Comparison of ENCODE assay signal across 33 mouse cellular contexts in genomic region chr6:102515231-102515630, GRCm38 (mm10). TPM values are rescaled to one million over a fixed set of nuclear protein-coding genes. Genes with fewer than 3 reads are reported as not detected.
DNase-seq lines count a peak whose midpoint lies in the region; ATAC-seq and TF ChIP-seq lines count a peak whose summit lies in the region.
"Had no signal": no experiment of that assay in that cellular context is flagged by ENCODE, and none has a peak within 500 bp of the region (broad histone marks: within the 10 kb centered on the region; RNA-seq: fewer than 3 reads in every experiment).

No protein-coding gene starts in this region.

- H3K9ac ChIP-seq in embryonic facial prominence, embryonic 14.5 days (ENCODE audit: low read depth, low read length): no peak overlapping the region
- H3K9ac ChIP-seq in hindbrain, postnatal 0 days (replicated peaks; ENCODE audit: low read length): no peak overlapping the region
- no peak overlapping the region for H3K9ac ChIP-seq in hindbrain, embryonic 13.5 days
- H3K9ac ChIP-seq: heart, embryonic 15.5 days; hindbrain, embryonic 12.5 days; limb, embryonic 12.5 days; liver, embryonic 15.5 days; lung, embryonic 14.5 days; stomach, embryonic 15.5 days had no signal

- no peak overlapping the region for H3K4me2 ChIP-seq in embryonic facial prominence, embryonic 14.5 days (ENCODE audit: low read depth, low read length)
- H3K4me2 ChIP-seq in hindbrain, postnatal 0 days (ENCODE audit: low read depth, low read length): no peak overlapping the region
- H3K4me2 ChIP-seq in hindbrain, embryonic 13.5 days: no peak overlapping the region
- H3K4me2 ChIP-seq: heart, embryonic 15.5 days; hindbrain, embryonic 12.5 days; limb, embryonic 12.5 days; liver, embryonic 15.5 days; lung, embryonic 14.5 days; midbrain, embryonic 11.5 days; stomach, embryonic 15.5 days had no signal

- no peak for TF ChIP-seq CTCF in hindbrain, postnatal 0 days (IDR thresholded peaks at IDR 0.05; ENCODE audit: low read depth)

- H3K4me3 ChIP-seq in embryonic facial prominence, embryonic 14.5 days (ENCODE audit: low read depth, low read length): no peak overlapping the region
- H3K4me3 ChIP-seq in embryonic facial prominence, embryonic 10.5 days: no peak overlapping the region
- no peak overlapping the region for H3K4me3 ChIP-seq in hindbrain, postnatal 0 days (ENCODE audit: low read length)
- no peak overlapping the region for H3K4me3 ChIP-seq in hindbrain, embryonic 13.5 days
- H3K4me3 ChIP-seq: heart, embryonic 10.5 days; heart, embryonic 15.5 days; hindbrain, embryonic 12.5 days; left cerebral cortex, adult 2 months; limb, embryonic 12.5 days; liver, embryonic 15.5 days; myocyte; stomach, embryonic 15.5 days had no signal

- 56% methylated on average over 2 of the region's 2 CpGs for whole genome bisulfite sequencing in embryonic facial prominence, embryonic 14.5 days
- 80% methylated on average over 2 of the region's 2 CpGs for WGBS in embryonic facial prominence, embryonic 10.5 days
- whole genome bisulfite sequencing in hindbrain, postnatal 0 days: 56% methylated on average over 2 of the region's 2 CpGs
- WGBS in hindbrain, embryonic 13.5 days: 65% methylated on average over 2 of the region's 2 CpGs

- peak; percentile 32 for DNase-seq in embryonic facial prominence, embryonic 14.5 days (ENCODE audit: low spot score)
- DNase-seq in embryonic facial prominence, embryonic 10.5 days (ENCODE audit: low spot score): no peak
- DNase-seq in hindbrain, postnatal 0 days (ENCODE audit: low spot score): peak; percentile 4
- peak; percentile 4 for DNase-seq in right cerebral cortex, adult 18-20 months
- no peak for DNase-seq in right cerebral cortex, adult 2 months (ENCODE audit: low spot score in 2 of 2)
- no peak for DNase-seq in adrenal gland, postnatal 4 days (ENCODE audit: low spot score in 2 of 2)
- DNase-seq: adrenal gland, postnatal 10 days; cerebellum, adult 2 months; cerebellum, postnatal 14 days; gastrocnemius, postnatal 14 days; heart, adult 11 months; kidney, adult 11 months; kidney, postnatal 14 days; lung, embryonic 14.5 days; lung, postnatal 14 days; right cerebral cortex, postnatal 14 days; thymus, postnatal 14 days had no signal

- H3K9me3 ChIP-seq in embryonic facial prominence, embryonic 14.5 days (ENCODE audit: control insufficient read depth, low read length): no peaks in the 10 kb centered on the region
- H3K9me3 ChIP-seq in embryonic facial prominence, embryonic 10.5 days: no peaks in the 10 kb centered on the region
- H3K9me3 ChIP-seq in hindbrain, postnatal 0 days (ENCODE audit: low read length): no peaks in the 10 kb centered on the region
- H3K9me3 ChIP-seq in hindbrain, embryonic 13.5 days: no peaks in the 10 kb centered on the region
- H3K9me3 ChIP-seq: heart, embryonic 10.5 days; heart, embryonic 15.5 days; hindbrain, embryonic 12.5 days; limb, embryonic 12.5 days; liver, embryonic 15.5 days; stomach, embryonic 15.5 days had no signal

- no peak for ATAC-seq in embryonic facial prominence, embryonic 14.5 days (ENCODE audit: low read depth)
- no peak for ATAC-seq in hindbrain, postnatal 0 days
- no peak for ATAC-seq in hindbrain, embryonic 13.5 days (ENCODE audit: low FRiP score)
- ATAC-seq: forebrain, embryonic 16.5 days; inflammation-experienced regulatory T-cells, adult 6 months; midbrain, embryonic 16.5 days had no signal

- no peaks in the 10 kb centered on the region for H3K36me3 ChIP-seq in embryonic facial prominence, embryonic 14.5 days (ENCODE audit: control insufficient read depth, insufficient read depth, low read length)
- no peaks in the 10 kb centered on the region for H3K36me3 ChIP-seq in embryonic facial prominence, embryonic 10.5 days (replicated peaks)
- H3K36me3 ChIP-seq in hindbrain, postnatal 0 days (ENCODE audit: insufficient read depth, low read length): no peaks in the 10 kb centered on the region
- no peaks in the 10 kb centered on the region for H3K36me3 ChIP-seq in hindbrain, embryonic 13.5 days
- H3K36me3 ChIP-seq: heart, embryonic 10.5 days; heart, embryonic 15.5 days; hindbrain, embryonic 12.5 days; limb, embryonic 12.5 days; liver, embryonic 15.5 days; stomach, embryonic 15.5 days had no signal

- H3K4me1 ChIP-seq in embryonic facial prominence, embryonic 14.5 days (ENCODE audit: control insufficient read depth, insufficient read depth, low read length): no peaks in the 10 kb centered on the region
- H3K4me1 ChIP-seq in embryonic facial prominence, embryonic 10.5 days: no peaks in the 10 kb centered on the region
- H3K4me1 ChIP-seq in hindbrain, postnatal 0 days (ENCODE audit: insufficient read depth, low read length): no peaks in the 10 kb centered on the region
- H3K4me1 ChIP-seq in hindbrain, embryonic 13.5 days (replicated peaks): peaks cover 9% of the 10 kb centered on the region; the same call in 1 of the 2 replicates
- H3K4me1 ChIP-seq: heart, embryonic 10.5 days; heart, embryonic 15.5 days; hindbrain, embryonic 12.5 days; limb, embryonic 12.5 days; liver, embryonic 15.5 days; stomach, embryonic 15.5 days had no signal

- no peak overlapping the region for H3K27ac ChIP-seq in embryonic facial prominence, embryonic 14.5 days (replicated peaks; ENCODE audit: low read depth, low read length)
- H3K27ac ChIP-seq in embryonic facial prominence, embryonic 10.5 days (replicated peaks): no peak overlapping the region
- no peak overlapping the region for H3K27ac ChIP-seq in hindbrain, postnatal 0 days
- H3K27ac ChIP-seq in hindbrain, embryonic 13.5 days: no peak overlapping the region
- H3K27ac ChIP-seq: heart, embryonic 10.5 days; heart, embryonic 15.5 days; hindbrain, embryonic 12.5 days; left cerebral cortex, adult 2 months; limb, embryonic 12.5 days; liver, embryonic 15.5 days; stomach, embryonic 15.5 days had no signal

- no peaks in the 10 kb centered on the region for H3K27me3 ChIP-seq in embryonic facial prominence, embryonic 14.5 days (replicated peaks; ENCODE audit: control insufficient read depth, insufficient read depth, low read length)
- H3K27me3 ChIP-seq in embryonic facial prominence, embryonic 10.5 days (replicated peaks; ENCODE audit: low read depth, poor library complexity, severe bottlenecking): no peaks in the 10 kb centered on the region
- no peaks in the 10 kb centered on the region for H3K27me3 ChIP-seq in hindbrain, postnatal 0 days (ENCODE audit: insufficient read depth, low read length)
- no peaks in the 10 kb centered on the region for H3K27me3 ChIP-seq in hindbrain, embryonic 13.5 days
- H3K27me3 ChIP-seq: CH12.LX; heart, embryonic 15.5 days; hindbrain, embryonic 12.5 days; limb, embryonic 12.5 days; liver, embryonic 15.5 days; stomach, embryonic 15.5 days had no signal

RNA-seq across cellular contexts. Expression of gene Cntn3, which starts 57.7 kb away (rescaled TPM):
- polyA plus RNA-seq in embryonic facial prominence, embryonic 14.5 days (2014; fragmentation: Nextera tagmentation; extraction: Ambion mirVana): 2.2 and 2.8 TPM in 2 replicates
- 0.26 and 0.32 TPM in 2 replicates for polyA plus RNA-seq in embryonic facial prominence, embryonic 10.5 days (2016; fragmentation: Nextera tagmentation; extraction: Ambion mirVana)
- total RNA-seq in hindbrain, postnatal 0 days (2014; rRNA removed): 3.1 and 4.3 TPM in 2 replicates
- polyA plus RNA-seq in hindbrain, postnatal 0 days (2015; fragmentation: Nextera tagmentation; extraction: Ambion mirVana): 2.0 and 2.5 TPM in 2 replicates
- polyA plus RNA-seq in hindbrain, embryonic 13.5 days (2015; fragmentation: Nextera tagmentation; extraction: Ambion mirVana): 2.6 and 3.0 TPM in 2 replicates
- 1 to 10 TPM; 1.2 to 2.0 TPM for total RNA-seq in adrenal gland, postnatal 4 days (2021)
- total RNA-seq: CH12.LX; liver, adult 2 months had no signal
- polyA plus RNA-seq: inflammation-experienced regulatory T-cells, adult 6 months; liver, adult 2 months; small intestine, adult 2 months had no signal

Comparison
In these comparisons a context has a peak if more than half of its experiments do, and no peak if none do; other contexts are left out.
1. DNase-seq: peak in embryonic facial prominence, embryonic 14.5 days (single experiment), hindbrain, postnatal 0 days (single experiment) and right cerebral cortex, adult 18-20 months (single experiment); none in embryonic facial prominence, embryonic 10.5 days (single experiment), right cerebral cortex, adult 2 months (0 of 2) and adrenal gland, postnatal 4 days (0 of 2).